36 mouse cellular contexts compared by ENCODE assay signal in the genomic region with DNA sequence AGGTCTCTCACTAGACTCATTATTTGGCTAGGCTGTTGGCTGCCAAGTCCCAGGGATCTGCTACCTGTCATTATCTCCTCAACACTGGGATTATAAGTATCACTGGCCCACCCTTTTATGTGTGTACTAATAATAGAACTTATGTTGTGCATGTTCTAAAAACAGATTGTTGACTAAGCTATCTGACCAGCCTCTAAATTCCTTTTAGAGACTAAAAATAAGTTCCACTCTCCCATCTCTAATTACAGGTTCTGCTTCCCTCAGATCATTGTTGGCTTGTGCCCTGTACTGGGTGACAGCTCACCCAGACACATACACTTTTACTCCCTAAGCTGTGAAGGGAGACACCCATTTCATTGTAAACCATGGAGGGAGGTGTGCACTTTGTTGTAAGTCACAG. TPM values are rescaled to one million over a fixed set of nuclear protein-coding genes. Genes with fewer than 3 reads are reported as not detected.
DNase-seq lines count a peak whose midpoint lies in the region; ATAC-seq and TF ChIP-seq lines count a peak whose summit lies in the region.
"Had no signal": no experiment of that assay in that cellular context is flagged by ENCODE, and none has a peak within 500 bp of the region (broad histone marks: within the 10 kb centered on the region; RNA-seq: fewer than 3 reads in every experiment).

No protein-coding gene starts in this region.

- intact Hi-C loops in heart, adult 2 months (cut with DNase I) = loop anchor here (5.0 to 10.0 kb wide), 2 partner anchors 35 to 158 kb away; no protein-coding TSS in a partner anchor
- intact Hi-C loops in heart, postnatal 25 days (cut with DNase I) = no loop called here

- H3K4me2 ChIP-seq in embryonic facial prominence, embryonic 14.5 days (ENCODE audit: low read depth, low read length) = no peak overlapping the region
- H3K4me2 ChIP-seq in heart, embryonic 15.5 days = peak overlapping the region; percentile 32
- H3K4me2 ChIP-seq in midbrain, postnatal 0 days (ENCODE audit: low read depth, low read length, poor library complexity, severe bottlenecking) = no peak overlapping the region
- H3K4me2 ChIP-seq: hindbrain, embryonic 13.5 days; neural tube, embryonic 12.5 days had no signal

- TF ChIP-seq EP300 in heart, adult 2 months (IDR thresholded peaks at IDR 0.05; ENCODE audit: insufficient read depth, low read depth, low read length) = no peak

- H3K36me3 ChIP-seq in embryonic facial prominence, embryonic 14.5 days (ENCODE audit: control insufficient read depth, insufficient read depth, low read length) = no peaks in the 10 kb centered on the region
- no peaks in the 10 kb centered on the region for H3K36me3 ChIP-seq in embryonic facial prominence, embryonic 10.5 days (replicated peaks)
- H3K36me3 ChIP-seq in heart, adult 2 months (ENCODE audit: control insufficient read depth, insufficient read depth, low read length) = peaks cover 4% of the 10 kb centered on the region
- no peaks in the 10 kb centered on the region for H3K36me3 ChIP-seq in heart, embryonic 15.5 days
- H3K36me3 ChIP-seq in midbrain, postnatal 0 days (ENCODE audit: insufficient read depth, low read length) = no peaks in the 10 kb centered on the region
- H3K36me3 ChIP-seq: hindbrain, embryonic 13.5 days; neural tube, embryonic 12.5 days had no signal

- H3K79me2 ChIP-seq in heart, adult 2 months (replicated peaks; ENCODE audit: control insufficient read depth, insufficient read depth, low read length) = no peaks in the 10 kb centered on the region

- no peaks in the 10 kb centered on the region for H3K9me3 ChIP-seq in embryonic facial prominence, embryonic 14.5 days (ENCODE audit: control insufficient read depth, low read length)
- H3K9me3 ChIP-seq in embryonic facial prominence, embryonic 10.5 days = no peaks in the 10 kb centered on the region
- H3K9me3 ChIP-seq in heart, embryonic 15.5 days (replicated peaks) = no peaks in the 10 kb centered on the region
- H3K9me3 ChIP-seq in midbrain, postnatal 0 days (ENCODE audit: low read length) = no peaks in the 10 kb centered on the region
- H3K9me3 ChIP-seq: hindbrain, embryonic 13.5 days; neural tube, embryonic 12.5 days had no signal

- H3K4me3 ChIP-seq in embryonic facial prominence, embryonic 14.5 days (ENCODE audit: low read depth, low read length) = no peak overlapping the region
- no peak overlapping the region for H3K4me3 ChIP-seq in embryonic facial prominence, embryonic 10.5 days
- H3K4me3 ChIP-seq in heart, adult 2 months = no peak overlapping the region; the same call in 1 of the 2 replicates
- no peak overlapping the region for H3K4me3 ChIP-seq in heart, embryonic 15.5 days
- H3K4me3 ChIP-seq in midbrain, postnatal 0 days (ENCODE audit: low read depth, low read length) = no peak overlapping the region
- H3K4me3 ChIP-seq: hindbrain, embryonic 13.5 days; neural tube, embryonic 12.5 days had no signal

- H3K4me1 ChIP-seq in embryonic facial prominence, embryonic 14.5 days (ENCODE audit: control insufficient read depth, insufficient read depth, low read length) = no peaks in the 10 kb centered on the region
- no peaks in the 10 kb centered on the region for H3K4me1 ChIP-seq in embryonic facial prominence, embryonic 10.5 days
- H3K4me1 ChIP-seq in heart, adult 2 months (ENCODE audit: control insufficient read depth, insufficient read depth, low read length) = peaks cover 8% of the 10 kb centered on the region
- peaks cover 24% of the 10 kb centered on the region for H3K4me1 ChIP-seq in heart, embryonic 15.5 days (replicated peaks)
- H3K4me1 ChIP-seq in midbrain, postnatal 0 days (ENCODE audit: insufficient read depth, low read length) = no peaks in the 10 kb centered on the region
- H3K4me1 ChIP-seq: hindbrain, embryonic 13.5 days; neural tube, embryonic 12.5 days had no signal

- H3K27me3 ChIP-seq in embryonic facial prominence, embryonic 14.5 days (replicated peaks; ENCODE audit: control insufficient read depth, insufficient read depth, low read length) = no peaks in the 10 kb centered on the region
- H3K27me3 ChIP-seq in embryonic facial prominence, embryonic 10.5 days (replicated peaks; ENCODE audit: low read depth, poor library complexity, severe bottlenecking) = no peaks in the 10 kb centered on the region
- H3K27me3 ChIP-seq in heart, adult 2 months (ENCODE audit: control insufficient read depth, insufficient read depth, low read length) = no peaks in the 10 kb centered on the region
- H3K27me3 ChIP-seq in heart, embryonic 15.5 days = no peaks in the 10 kb centered on the region
- H3K27me3 ChIP-seq in midbrain, postnatal 0 days (ENCODE audit: insufficient read depth, low read length) = no peaks in the 10 kb centered on the region
- H3K27me3 ChIP-seq: CH12.LX; hindbrain, embryonic 13.5 days; neural tube, embryonic 12.5 days had no signal

- peak; percentile 50; the same call in 1 of the 2 replicates for ATAC-seq in embryonic facial prominence, embryonic 14.5 days (ENCODE audit: low read depth)
- peak; percentile 80 for ATAC-seq in heart, embryonic 15.5 days (replicated peaks; ENCODE audit: insufficient number of reproducible peaks, insufficient read depth, low FRiP score, low read depth)
- no peak for ATAC-seq in midbrain, postnatal 0 days (ENCODE audit: low FRiP score)
- no peak for ATAC-seq in megakaryocyte, adult 5-6 weeks (ENCODE audit: poor library complexity, severe bottlenecking)
- ATAC-seq: activated CD4-positive, CD25-positive, alpha-beta regulatory T cell, adult 4 months; forebrain, embryonic 16.5 days; intestine, embryonic 16.5 days had no signal

- H3K27ac ChIP-seq in embryonic facial prominence, embryonic 14.5 days (replicated peaks; ENCODE audit: low read depth, low read length) = no peak overlapping the region
- no peak overlapping the region for H3K27ac ChIP-seq in embryonic facial prominence, embryonic 10.5 days (replicated peaks)
- peak overlapping the region; percentile 90 for H3K27ac ChIP-seq in heart, adult 2 months
- peak overlapping the region; percentile 89 for H3K27ac ChIP-seq in heart, embryonic 15.5 days
- H3K27ac ChIP-seq in midbrain, postnatal 0 days (ENCODE audit: low read depth, low read length) = no peak overlapping the region
- H3K27ac ChIP-seq: hindbrain, embryonic 13.5 days; kidney, postnatal 0 days; liver, embryonic 14.5 days; macrophage; neural tube, embryonic 12.5 days had no signal

- peak; percentile 17 for DNase-seq in embryonic facial prominence, embryonic 14.5 days (ENCODE audit: low spot score)
- DNase-seq in embryonic facial prominence, embryonic 10.5 days (ENCODE audit: low spot score) = no peak
- DNase-seq in heart, adult 2 months = peak in 1 of 2 experiments; percentile 42
- no peak for DNase-seq in heart, postnatal 25 days (ENCODE audit: low spot score)
- DNase-seq in skeletal muscle tissue, adult 2 months (ENCODE audit: low read depth, low spot score) = peak; percentile 69
- no peak for DNase-seq in midbrain, postnatal 0 days (ENCODE audit: low spot score)
- DNase-seq: adrenal gland, adult 8-10 months; cerebellum, adult 8-10 months; cerebellum, postnatal 25 days; gastrocnemius, postnatal 14 days; kidney, adult 8-10 months; kidney, postnatal 4 days; liver; lung, adult 2 months; lung, postnatal 10 days; midbrain, embryonic 14.5 days; thymus, postnatal 14 days had no signal

- TF ChIP-seq CTCF in heart, adult 2 months (IDR thresholded peaks at IDR 0.05) = no peak
- TF ChIP-seq CTCF in midbrain, postnatal 0 days (IDR thresholded peaks at IDR 0.05) = no peak

- H3K9ac ChIP-seq in embryonic facial prominence, embryonic 14.5 days (ENCODE audit: low read depth, low read length) = no peak overlapping the region
- peak overlapping the region; percentile 57; the same call in 1 of the 2 replicates for H3K9ac ChIP-seq in heart, adult 2 months (ENCODE audit: low read depth, low read length)
- H3K9ac ChIP-seq in heart, embryonic 15.5 days = no peak overlapping the region
- no peak overlapping the region for H3K9ac ChIP-seq in midbrain, postnatal 0 days (replicated peaks; ENCODE audit: low read length, poor library complexity, severe bottlenecking)
- H3K9ac ChIP-seq: hindbrain, embryonic 13.5 days; liver, embryonic 14.5 days; neural tube, embryonic 12.5 days had no signal

- peak; percentile 64; the same call in 1 of the 2 replicates for TF ChIP-seq POLR2A in heart, adult 2 months (IDR thresholded peaks at IDR 0.05; ENCODE audit: insufficient read depth, low read depth, low read length)

RNA-seq across cellular contexts. Expression of a gene that starts 24.6 kb away (rescaled TPM):
- not detected in 2 replicates for polyA plus RNA-seq in embryonic facial prominence, embryonic 14.5 days (2014; fragmentation: Nextera tagmentation; extraction: Ambion mirVana)
- not detected in 2 replicates for polyA plus RNA-seq in embryonic facial prominence, embryonic 10.5 days (2016; fragmentation: Nextera tagmentation; extraction: Ambion mirVana)
- total RNA-seq in heart, adult 2 months (2021) = 1 to 10 TPM; 2.0 to 3.5 TPM
- 0.18 TPM in 1 of 2 replicates, not detected in the other for polyA plus RNA-seq in heart, adult 2 months (2012; rRNA removed)
- total RNA-seq in heart, postnatal 25 days (2021) = 1 to 10 TPM in 1 of 2 experiments, under 1 TPM in 1; 0.84 to 2.3 TPM
- polyA plus RNA-seq in heart, embryonic 15.5 days (2015; fragmentation: Nextera tagmentation; extraction: Ambion mirVana) = 0.14 and 0.15 TPM in 2 replicates
- 0.82 TPM in 1 of 2 replicates, not detected in the other for total RNA-seq in midbrain, postnatal 0 days (2014; rRNA removed)
- not detected in 2 replicates for polyA plus RNA-seq in midbrain, postnatal 0 days (2015; fragmentation: Nextera tagmentation; extraction: Ambion mirVana)
- not detected in 2 replicates for total RNA-seq in megakaryocyte, adult 5-6 weeks (2015)
- total RNA-seq in megakaryocyte, adult 5-6 weeks (2017) = not detected in 2 replicates
- total RNA-seq: adrenal gland, adult 8-10 months; CH12.LX; ES-E14; left cerebral cortex, adult 18-20 months; left cerebral cortex, postnatal 14 days had no signal
- polyA plus RNA-seq: activated CD4-positive, CD25-positive, alpha-beta regulatory T cell, adult 4 months; embryonic facial prominence, embryonic 11.5 days; forebrain, embryonic 16.5 days; hindbrain, embryonic 13.5 days; intestine, embryonic 16.5 days; kidney, postnatal 0 days; limb, embryonic 11.5 days; lung, adult 2 months; midbrain, embryonic 14.5 days; neural tube, embryonic 12.5 days; small intestine, adult 2 months; stomach, embryonic 14.5 days; testis, adult 2 months had no signal

RNA-seq across cellular contexts. Expression of a gene that starts 42.4 kb away (rescaled TPM):
- polyA plus RNA-seq in embryonic facial prominence, embryonic 14.5 days (2014; fragmentation: Nextera tagmentation; extraction: Ambion mirVana) = 2.4 and 3.0 TPM in 2 replicates
- polyA plus RNA-seq in embryonic facial prominence, embryonic 10.5 days (2016; fragmentation: Nextera tagmentation; extraction: Ambion mirVana) = 1.1 and 1.7 TPM in 2 replicates
- 10 to 100 TPM; 26.3 to 33.1 TPM for total RNA-seq in heart, adult 2 months (2021)
- 21.6 and 30.3 TPM in 2 replicates for polyA plus RNA-seq in heart, adult 2 months (2012; rRNA removed)
- 10 to 100 TPM; 32.7 to 37.4 TPM for total RNA-seq in heart, postnatal 25 days (2021)
- polyA plus RNA-seq in heart, embryonic 15.5 days (2015; fragmentation: Nextera tagmentation; extraction: Ambion mirVana) = 20.0 and 20.6 TPM in 2 replicates
- 1.4 and 3.1 TPM in 2 replicates for total RNA-seq in midbrain, postnatal 0 days (2014; rRNA removed)
- 2.5 and 3.1 TPM in 2 replicates for polyA plus RNA-seq in midbrain, postnatal 0 days (2015; fragmentation: Nextera tagmentation; extraction: Ambion mirVana)
- total RNA-seq in megakaryocyte, adult 5-6 weeks (2015) = 1.6 and 1.7 TPM in 2 replicates
- 1.9 and 7.2 TPM in 2 replicates for total RNA-seq in megakaryocyte, adult 5-6 weeks (2017)

Comparison
In these comparisons a context has a peak if more than half of its experiments do, and no peak if none do; other contexts are left out.
1. DNase-seq: peak in embryonic facial prominence, embryonic 14.5 days (single experiment) and skeletal muscle tissue, adult 2 months (single experiment); none in embryonic facial prominence, embryonic 10.5 days (single experiment), heart, postnatal 25 days (single experiment) and midbrain, postnatal 0 days (single experiment).
2. ATAC-seq: peak in embryonic facial prominence, embryonic 14.5 days (single experiment) and heart, embryonic 15.5 days (single experiment); none in midbrain, postnatal 0 days (single experiment) and megakaryocyte, adult 5-6 weeks (single experiment).
3. H3K27ac ChIP-seq: peak in heart, adult 2 months (single experiment) and heart, embryonic 15.5 days (single experiment); none in embryonic facial prominence, embryonic 14.5 days (single experiment), embryonic facial prominence, embryonic 10.5 days (single experiment) and midbrain, postnatal 0 days (single experiment).